Mouse (Mus musculus) kidney, postnatal 0 days (tissue): ENCODE measurements around the gene Gm5294. TPM values are rescaled to one million over a fixed set of nuclear protein-coding genes. Genes with fewer than 3 reads are reported as not detected.

ENCODE experiments used
- ATAC-seq: fragments of 200-750 bp; cut with Nextera tagmentation; replicated peaks from 2 replicates; pipeline ENCODE4 v1.8.0; 2017; ENCODE audit warnings: low read depth, moderate number of reproducible peaks, moderate TSS enrichment, moderate library complexity; ENCODE audit not compliant: low FRiP score
- DNase-seq: peaks from one replicate; pipeline ENCODE4 v3.0.0-alpha.2; 2016; ENCODE audit warnings: low spot score
- H3K27ac ChIP-seq: fragments of 300-500 bp; sonication (generic); 2 replicates; pipeline ENCODE4 v1.5.1; 2014; ENCODE audit warnings: mild to moderate bottlenecking
- H3K27me3 ChIP-seq: fragments of 300-500 bp; sonication (generic); 2 replicates; pipeline ENCODE4 v1.6.1; 2014; ENCODE audit warnings: low read length, mixed read lengths; ENCODE audit not compliant: insufficient read depth
- H3K36me3 ChIP-seq: fragments of 300-500 bp; sonication (generic); 2 replicates; pipeline ENCODE4 v1.6.1; 2014; ENCODE audit warnings: low read length, mixed read lengths; ENCODE audit not compliant: insufficient read depth
- H3K4me1 ChIP-seq: fragments of 300-500 bp; sonication (generic); replicated peaks from 2 replicates; pipeline ENCODE4 v1.6.1; 2014; ENCODE audit warnings: antibody characterized with exemption, low read length, mixed read lengths; ENCODE audit not compliant: insufficient read depth
- H3K4me2 ChIP-seq: fragments of 300-500 bp; sonication (generic); 2 replicates; pipeline ENCODE4 v1.6.1; 2014; ENCODE audit warnings: mild to moderate bottlenecking, low read length, moderate library complexity, mixed read lengths
- H3K4me3 ChIP-seq: fragments of 300-500 bp; sonication (generic); replicated peaks from 2 replicates; pipeline ENCODE4 v1.5.1; 2014; ENCODE audit warnings: low read depth, low read length
- H3K9ac ChIP-seq: fragments of 300-500 bp; sonication (generic); 2 replicates; pipeline ENCODE4 v1.6.1; 2014; ENCODE audit warnings: low read depth, low read length
- H3K9me3 ChIP-seq: fragments of 300-500 bp; sonication (generic); replicated peaks from 2 replicates; pipeline ENCODE4 v1.6.1; 2016; ENCODE audit warnings: low read length, inconsistent platforms, mixed read lengths
- CTCF ChIP-seq: IDR thresholded peaks from 2 replicates; pipeline ENCODE4 v1.5.1; 2016; ENCODE audit warnings: antibody characterized with exemption, low read depth, mild to moderate bottlenecking, moderate library complexity
- WGBS: fragments of 180-500 bp; shearing (Covaris S2); extraction: QIAGEN DNeasy Blood & Tissue Kit; methylation state at CpG from one replicate; pipeline ENCODE4 v1.1.7; 2014; 5-methylcytosine and 5-hydroxymethylcytosine counted together
- polyA plus RNA-seq: library from polyadenylated mRNA; unstranded; fragments of >200 nt; fragmentation: Nextera tagmentation; extraction: Ambion mirVana; gene quantifications from 2 replicates; pipeline ENCODE4 v1.2.1, GENCODE M21; 2015

Gene Gm5294
- polyA plus RNA-seq, 1 experiment from 2014 or later: not detected

DNA sequence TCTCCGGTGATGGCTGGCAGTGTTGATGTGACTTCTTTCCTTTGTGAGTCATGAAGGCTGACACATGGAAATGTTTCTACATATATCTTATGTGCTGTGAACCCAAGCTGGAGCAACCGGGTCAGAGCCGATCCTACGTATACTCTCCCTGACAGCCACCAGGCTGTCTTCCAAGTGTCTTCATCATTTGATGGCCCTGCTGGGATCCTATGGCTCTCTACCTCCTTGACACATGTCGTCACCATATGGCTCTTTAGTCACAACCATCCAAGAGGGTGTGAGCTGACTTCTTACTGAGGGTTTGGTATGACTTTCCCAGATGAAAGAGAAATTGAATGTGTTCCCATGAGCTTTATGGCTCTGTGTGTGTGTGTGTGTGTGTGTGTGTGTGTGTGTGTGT is 15.6 kb upstream of the Gm5294 start:
- Histone ChIP-seq H3K4me2 (no peak overlapping the region), H3K36me3 (peaks cover 7% of the 10 kb centered on the region; the same call in 1 of the 2 replicates), H3K9me3 (no peaks in the 10 kb centered on the region), H3K9ac (no peak overlapping the region), H3K4me3 (no peak overlapping the region), H3K27me3 (no peaks in the 10 kb centered on the region), H3K4me1 (no peaks in the 10 kb centered on the region), H3K27ac (no peak overlapping the region)
- TF ChIP-seq CTCF: no peak
- WGBS: 88% methylated on average over 5 of the region's 5 CpGs
- DNase-seq: no peak
- ATAC-seq: no peak

DNA sequence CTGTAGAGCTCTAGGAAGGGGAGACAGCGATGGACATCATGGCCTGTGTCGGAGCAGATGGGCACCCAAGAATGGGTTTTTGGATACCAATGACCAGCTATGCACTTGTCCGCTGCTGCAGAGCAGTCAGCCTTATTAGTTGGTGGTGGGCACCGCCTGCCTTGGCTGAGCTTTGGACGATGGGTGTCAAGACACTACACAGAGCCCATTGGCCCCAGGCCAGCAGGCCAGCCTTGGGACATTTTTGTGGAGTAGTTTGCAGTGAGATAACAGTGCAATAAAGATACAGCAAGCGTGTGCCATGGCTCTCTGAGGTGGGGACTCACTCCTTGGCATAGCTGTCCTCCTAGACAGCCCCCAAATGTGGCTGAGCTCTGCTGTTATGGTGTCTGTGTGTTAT is 10.1 kb upstream of the Gm5294 start:
- Histone ChIP-seq H3K36me3 (peaks cover 10% of the 10 kb centered on the region; the same call in 1 of the 2 replicates), H3K27me3 (no peaks in the 10 kb centered on the region), H3K4me3 (no peak overlapping the region), H3K9me3 (no peaks in the 10 kb centered on the region), H3K4me1 (no peaks in the 10 kb centered on the region), H3K9ac (no peak overlapping the region), H3K27ac (no peak overlapping the region), H3K4me2 (no peak overlapping the region)
- 89% methylated on average over 6 of the region's 6 CpGs for WGBS
- DNase-seq (no peak), ATAC-seq (no peak)
- no peak for TF ChIP-seq CTCF

DNA sequence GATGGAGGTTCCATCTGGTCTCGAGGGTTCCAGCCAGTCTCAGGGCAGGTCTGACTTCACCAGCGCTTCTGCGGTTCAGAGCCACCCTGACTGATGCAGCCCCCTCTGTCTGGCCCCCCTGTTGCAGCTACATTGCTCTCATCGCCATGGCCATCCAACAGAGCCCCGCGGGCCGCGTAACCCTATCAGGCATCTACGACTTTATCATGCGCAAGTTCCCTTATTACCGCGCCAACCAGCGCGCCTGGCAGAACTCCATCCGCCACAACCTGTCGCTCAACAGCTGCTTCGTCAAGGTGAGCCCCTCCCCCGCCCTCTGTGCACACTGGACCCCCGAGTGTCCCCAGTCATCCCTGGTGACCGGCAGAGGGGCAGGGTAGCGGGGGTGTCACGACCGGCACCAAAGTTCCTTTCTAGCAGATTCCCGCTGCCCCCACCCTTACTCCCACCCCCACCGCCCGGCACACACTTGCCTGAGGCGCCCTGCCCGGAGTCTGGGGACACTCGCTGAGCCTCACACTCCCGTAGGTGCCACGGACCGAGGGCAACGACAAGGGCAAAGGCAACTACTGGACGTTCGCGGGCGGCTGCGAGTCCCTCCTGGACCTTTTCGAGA is 945 bp downstream of the Gm5294 start:
- TF ChIP-seq CTCF: no peak
- DNase-seq (peak; percentile 22), ATAC-seq (no peak)
- no peaks in the 10 kb centered on the region for H3K9me3 ChIP-seq
- H3K4me1 ChIP-seq: peaks cover 5% of the 10 kb centered on the region
- 2% methylated on average over 39 of the region's 39 CpGs for WGBS
- peak overlapping the region; percentile 26 for H3K4me3 ChIP-seq
- peak overlapping the region; percentile 27; the same call in 1 of the 2 replicates for H3K9ac ChIP-seq
- H3K27ac ChIP-seq: no peak overlapping the region
- no peaks in the 10 kb centered on the region for H3K36me3 ChIP-seq
- peaks cover 36% of the 10 kb centered on the region for H3K27me3 ChIP-seq
- peak overlapping the region; percentile 63 for H3K4me2 ChIP-seq

- Histone ChIP-seq H3K9ac (no peak overlapping the region), H3K4me3 (no peak overlapping the region), H3K36me3 (no peaks in the 10 kb centered on the region), H3K27ac (no peak overlapping the region), H3K4me1 (peaks cover 5% of the 10 kb centered on the region), H3K27me3 (peaks cover 26% of the 10 kb centered on the region), H3K9me3 (no peaks in the 10 kb centered on the region), H3K4me2 (no peak overlapping the region)
- no peak for TF ChIP-seq CTCF
- ATAC-seq (no peak), DNase-seq (no peak)
- WGBS: 69% methylated on average over 3 of the region's 3 CpGs
Measured at GRCm38 (mm10) chr5:138825090-138825489, 5.2 kb downstream of the Gm5294 start.

DNA sequence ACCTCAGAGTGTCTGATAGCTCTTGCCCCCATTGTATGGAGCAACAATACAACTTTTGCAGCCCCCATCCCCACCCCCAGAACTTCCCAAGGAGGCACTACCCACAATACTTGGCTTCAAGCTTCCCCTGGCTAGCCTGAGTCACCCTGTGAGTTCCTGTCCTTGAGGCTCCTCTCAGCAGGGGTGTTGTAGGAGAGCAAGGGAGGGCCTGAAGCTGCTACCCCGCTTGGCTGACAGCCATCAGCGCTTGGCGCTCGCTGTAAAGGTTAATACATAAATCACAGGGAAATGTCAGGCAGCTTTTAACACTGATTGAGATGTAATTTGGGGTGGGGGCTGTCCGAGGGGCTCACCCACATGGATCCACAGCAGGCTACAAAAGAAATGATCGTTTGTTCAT is 13.5 kb downstream of the Gm5294 start:
- no peak for TF ChIP-seq CTCF
- Histone ChIP-seq H3K27me3 (no peaks in the 10 kb centered on the region), H3K9me3 (no peaks in the 10 kb centered on the region), H3K4me2 (no peak overlapping the region), H3K4me3 (no peak overlapping the region), H3K36me3 (no peaks in the 10 kb centered on the region), H3K9ac (no peak overlapping the region), H3K4me1 (peaks cover 6% of the 10 kb centered on the region; the same call in 1 of the 2 replicates), H3K27ac (no peak overlapping the region)
- WGBS: 8% methylated on average over 6 of the region's 6 CpGs
- DNase-seq: peak; percentile 42
- peak; percentile 52; the same call in 1 of the 2 replicates for ATAC-seq

GRCm38 (mm10) chr5:138834910-138835309 is 15.0 kb downstream of the Gm5294 start:
- H3K27ac ChIP-seq: no peak overlapping the region
- H3K9me3 ChIP-seq: no peaks in the 10 kb centered on the region
- no peak overlapping the region for H3K4me3 ChIP-seq
- 73% methylated on average over 3 of the region's 3 CpGs for WGBS
- H3K27me3 ChIP-seq: no peaks in the 10 kb centered on the region
- 0 out of 2 replicates have a peak, but pooled peaks have one; percentile 29 for ATAC-seq
- no peak for TF ChIP-seq CTCF
- H3K36me3 ChIP-seq: no peaks in the 10 kb centered on the region
- peak; percentile 40 for DNase-seq
- H3K4me2 ChIP-seq: no peak overlapping the region
- H3K9ac ChIP-seq: no peak overlapping the region
- H3K4me1 ChIP-seq: peaks cover 6% of the 10 kb centered on the region; the same call in 1 of the 2 replicates

GRCm38 (mm10) chr5:138840981-138841380 is 21.1 kb downstream of the Gm5294 start:
- Histone ChIP-seq H3K4me2 (no peak overlapping the region), H3K27ac (no peak overlapping the region), H3K9ac (no peak overlapping the region), H3K4me3 (no peak overlapping the region), H3K4me1 (no peaks in the 10 kb centered on the region), H3K27me3 (no peaks in the 10 kb centered on the region), H3K9me3 (no peaks in the 10 kb centered on the region; the same call in 1 of the 2 replicates), H3K36me3 (no peaks in the 10 kb centered on the region)
- DNase-seq (no peak), ATAC-seq (no peak)
- WGBS: 95% methylated on average over 4 of the region's 4 CpGs
- TF ChIP-seq CTCF: no peak
